Mouse (Mus musculus) lung, postnatal 0 days (tissue): ENCODE results near the gene Vma21-ps.
"Not testable (repeated sequence)": the region's sequence is repeated elsewhere in the genome, so short reads cannot be mapped to it uniquely, and the experiment has no call there.

ENCODE experiments used
- CTCF ChIP-seq: IDR thresholded peaks from 2 replicates; pipeline ENCODE4 v1.5.1; 2016; ENCODE audit warnings: antibody characterized with exemption, mild to moderate bottlenecking
- EP300 ChIP-seq: IDR thresholded peaks from 2 replicates; pipeline ENCODE4 v1.6.1; 2016; ENCODE audit warnings: antibody characterized with exemption, mild to moderate bottlenecking, control low read depth

- TF ChIP-seq CTCF, EP300: not testable (repeated sequence)
These were observed at the start of gene Vma21-ps for GRCm38 (mm10) chr4:52497144-52497543.
